In the genomic region with DNA sequence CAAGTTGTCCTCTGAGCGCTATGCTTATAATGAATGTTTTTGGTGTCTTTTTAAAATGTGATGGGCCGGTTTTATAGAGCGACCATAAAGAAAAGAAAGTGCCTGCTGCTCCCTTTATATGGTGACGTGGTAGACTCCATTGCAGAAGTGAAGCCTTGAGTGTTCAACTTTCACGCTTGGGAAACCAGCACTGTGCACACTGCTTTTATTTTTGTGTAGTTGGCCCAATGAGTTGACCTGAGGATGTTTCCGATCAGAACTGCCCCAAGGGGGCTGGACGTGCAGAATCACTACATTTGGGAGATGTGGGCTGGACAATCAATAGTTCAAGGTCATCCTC, we compare ENCODE assay signal across 10 mouse cellular contexts. TPM values are rescaled to one million over a fixed set of nuclear protein-coding genes. Genes with fewer than 3 reads are reported as not detected.
DNase-seq lines count a peak whose midpoint lies in the region; ATAC-seq and TF ChIP-seq lines count a peak whose summit lies in the region.
"Had no signal": no experiment of that assay in that cellular context is flagged by ENCODE, and none has a peak within 500 bp of the region (broad histone marks: within the 10 kb centered on the region; RNA-seq: fewer than 3 reads in every experiment).

No protein-coding gene starts in this region.

- peak overlapping the region; percentile 70 for H3K4me2 ChIP-seq in embryonic facial prominence, embryonic 14.5 days (ENCODE audit: low read depth, low read length)
- peak overlapping the region; percentile 95 for H3K4me2 ChIP-seq in intestine, postnatal 0 days (replicated peaks; ENCODE audit: low read depth)
- peak overlapping the region; percentile 72 for H3K4me2 ChIP-seq in neural tube, embryonic 15.5 days

- no peak for DNase-seq in lung, adult 2 months
- no peak for DNase-seq in lung, adult 18-20 months
- no peak for DNase-seq in embryonic facial prominence, embryonic 14.5 days (ENCODE audit: low spot score)
- no peak for DNase-seq in left cerebral cortex, postnatal 14 days (ENCODE audit: low spot score in 2 of 2)
- DNase-seq in left cerebral cortex, postnatal 4 days, result no peak
- DNase-seq in right cerebral cortex, postnatal 4 days, result no peak
- DNase-seq: adrenal gland, postnatal 25 days; layer of hippocampus, adult 9-11 months had no signal

- intact Hi-C loops in left cerebral cortex, postnatal 14 days (cut with DNase I), result no loop called here
- intact Hi-C loops in left cerebral cortex, postnatal 4 days (cut with DNase I), result loop anchor here (5.0 kb wide), 1 partner anchor 67 kb away; no protein-coding TSS in a partner anchor

- no peak for TF ChIP-seq POLR2A in lung, adult 2 months (IDR thresholded peaks at IDR 0.05; ENCODE audit: borderline replicate concordance, extremely low read depth, low read depth, low read length)

- H3K4me1 ChIP-seq in lung, adult 2 months (ENCODE audit: control insufficient read depth, insufficient read depth, low read length), result peaks cover 16% of the 10 kb centered on the region
- peaks cover 37% of the 10 kb centered on the region for H3K4me1 ChIP-seq in embryonic facial prominence, embryonic 14.5 days (ENCODE audit: control insufficient read depth, insufficient read depth, low read length)
- peaks cover 17% of the 10 kb centered on the region; the same call in 1 of the 2 replicates for H3K4me1 ChIP-seq in intestine, postnatal 0 days (replicated peaks; ENCODE audit: control insufficient read depth, insufficient read depth, low read length)
- H3K4me1 ChIP-seq in neural tube, embryonic 15.5 days, result peaks cover 52% of the 10 kb centered on the region

- no peak for ATAC-seq in embryonic facial prominence, embryonic 14.5 days (ENCODE audit: low read depth)
- ATAC-seq in intestine, postnatal 0 days, result no peak
- ATAC-seq in neural tube, embryonic 15.5 days (ENCODE audit: low FRiP score), result no peak

- H3K27ac ChIP-seq in embryonic facial prominence, embryonic 14.5 days (replicated peaks; ENCODE audit: low read depth, low read length), result no peak overlapping the region
- no peak overlapping the region for H3K27ac ChIP-seq in intestine, postnatal 0 days (ENCODE audit: low read depth, low read length)
- H3K27ac ChIP-seq in neural tube, embryonic 15.5 days (replicated peaks), result peak overlapping the region; percentile 99; the same call in 1 of the 2 replicates

- H3K36me3 ChIP-seq in embryonic facial prominence, embryonic 14.5 days (ENCODE audit: control insufficient read depth, insufficient read depth, low read length), result no peaks in the 10 kb centered on the region
- H3K36me3 ChIP-seq in intestine, postnatal 0 days (ENCODE audit: control insufficient read depth, insufficient read depth), result no peaks in the 10 kb centered on the region
- H3K36me3 ChIP-seq in neural tube, embryonic 15.5 days, result no peaks in the 10 kb centered on the region

- H3K9ac ChIP-seq in embryonic facial prominence, embryonic 14.5 days (ENCODE audit: low read depth, low read length), result peak overlapping the region; percentile 73
- H3K9ac ChIP-seq in intestine, postnatal 0 days (ENCODE audit: low read depth, low read length), result no peak overlapping the region
- H3K9ac ChIP-seq in neural tube, embryonic 15.5 days (replicated peaks), result peak overlapping the region; percentile 67

- no peaks in the 10 kb centered on the region for H3K27me3 ChIP-seq in embryonic facial prominence, embryonic 14.5 days (replicated peaks; ENCODE audit: control insufficient read depth, insufficient read depth, low read length)
- H3K27me3 ChIP-seq in intestine, postnatal 0 days (replicated peaks; ENCODE audit: control insufficient read depth, insufficient read depth, low read length), result no peaks in the 10 kb centered on the region
- H3K27me3 ChIP-seq in neural tube, embryonic 15.5 days (replicated peaks), result no peaks in the 10 kb centered on the region

- no peak for TF ChIP-seq CTCF in lung, adult 2 months (IDR thresholded peaks at IDR 0.05; ENCODE audit: insufficient read depth, low read length)
- no peak for TF ChIP-seq CTCF in intestine, postnatal 0 days (IDR thresholded peaks at IDR 0.05; ENCODE audit: low read depth)

- WGBS in lung, adult 2 months, result 67% methylated on average over 7 of the region's 7 CpGs
- 78% methylated on average over 7 of the region's 7 CpGs for WGBS in embryonic facial prominence, embryonic 14.5 days
- WGBS in intestine, postnatal 0 days, result 75% methylated on average over 7 of the region's 7 CpGs
- 78% methylated on average over 7 of the region's 7 CpGs for WGBS in neural tube, embryonic 15.5 days

- no peaks in the 10 kb centered on the region for H3K9me3 ChIP-seq in embryonic facial prominence, embryonic 14.5 days (ENCODE audit: control insufficient read depth, low read length)
- H3K9me3 ChIP-seq in intestine, postnatal 0 days (ENCODE audit: control insufficient read depth), result no peaks in the 10 kb centered on the region
- H3K9me3 ChIP-seq in neural tube, embryonic 15.5 days (replicated peaks), result no peaks in the 10 kb centered on the region

- H3K4me3 ChIP-seq in lung, adult 2 months (replicated peaks; ENCODE audit: extremely low read depth, low read depth, low read length), result peak overlapping the region; percentile 31
- H3K4me3 ChIP-seq in embryonic facial prominence, embryonic 14.5 days (ENCODE audit: low read depth, low read length), result peak overlapping the region; percentile 90
- peak overlapping the region; percentile 82 for H3K4me3 ChIP-seq in intestine, postnatal 0 days (ENCODE audit: low read depth, low read length)
- H3K4me3 ChIP-seq in neural tube, embryonic 15.5 days (replicated peaks), result peak overlapping the region; percentile 75

RNA-seq across cellular contexts. Expression of a gene that starts 1.8 kb away (rescaled TPM):
- 19.0 and 21.2 TPM in 2 replicates for polyA plus RNA-seq in lung, adult 2 months (2012; rRNA removed)
- polyA plus RNA-seq in embryonic facial prominence, embryonic 14.5 days (2014; fragmentation: Nextera tagmentation; extraction: Ambion mirVana), result 6.7 and 7.7 TPM in 2 replicates
- 1.6 and 1.7 TPM in 2 replicates for polyA plus RNA-seq in intestine, postnatal 0 days (2015; fragmentation: Nextera tagmentation; extraction: Ambion mirVana)
- polyA plus RNA-seq in neural tube, embryonic 15.5 days (2015; fragmentation: Nextera tagmentation; extraction: Ambion mirVana), result 6.6 and 7.3 TPM in 2 replicates
- 10 to 100 TPM; 14.6 to 16.9 TPM for total RNA-seq in left cerebral cortex, postnatal 14 days (2021)
- 10 to 100 TPM; 25.3 to 25.8 TPM for total RNA-seq in left cerebral cortex, postnatal 4 days (2021)

RNA-seq across cellular contexts. Expression of a gene that starts 12.1 kb away (rescaled TPM):
- 0.02 and 0.04 TPM in 2 replicates for polyA plus RNA-seq in lung, adult 2 months (2012; rRNA removed)
- 0.07 and 0.24 TPM in 2 replicates for polyA plus RNA-seq in embryonic facial prominence, embryonic 14.5 days (2014; fragmentation: Nextera tagmentation; extraction: Ambion mirVana)
- 0.14 TPM in 1 of 2 replicates, not detected in the other for polyA plus RNA-seq in intestine, postnatal 0 days (2015; fragmentation: Nextera tagmentation; extraction: Ambion mirVana)
- polyA plus RNA-seq in neural tube, embryonic 15.5 days (2015; fragmentation: Nextera tagmentation; extraction: Ambion mirVana), result 0.15 and 0.17 TPM in 2 replicates
- total RNA-seq in left cerebral cortex, postnatal 14 days (2021), result under 1 TPM; 0.40 to 0.59 TPM
- under 1 TPM; 0.38 to 0.58 TPM for total RNA-seq in left cerebral cortex, postnatal 4 days (2021)

RNA-seq across cellular contexts. Expression of a gene that starts 48.7 kb away (rescaled TPM):
- polyA plus RNA-seq in lung, adult 2 months (2012; rRNA removed), result 144 and 157 TPM in 2 replicates
- 190 and 203 TPM in 2 replicates for polyA plus RNA-seq in embryonic facial prominence, embryonic 14.5 days (2014; fragmentation: Nextera tagmentation; extraction: Ambion mirVana)
- 201 and 204 TPM in 2 replicates for polyA plus RNA-seq in intestine, postnatal 0 days (2015; fragmentation: Nextera tagmentation; extraction: Ambion mirVana)
- polyA plus RNA-seq in neural tube, embryonic 15.5 days (2015; fragmentation: Nextera tagmentation; extraction: Ambion mirVana), result 236 and 238 TPM in 2 replicates
- 100 to 1,000 TPM; 241 to 246 TPM for total RNA-seq in left cerebral cortex, postnatal 14 days (2021)
- total RNA-seq in left cerebral cortex, postnatal 4 days (2021), result 100 to 1,000 TPM; 141 to 157 TPM

Comparison
In these comparisons a context has a peak if more than half of its experiments do, and no peak if none do; other contexts are left out.
1. H3K4me3 ChIP-seq: peak in every context shown above with its lines; median percentile 90 in embryonic facial prominence, embryonic 14.5 days; 82 in intestine, postnatal 0 days; 75 in neural tube, embryonic 15.5 days; 31 in lung, adult 2 months.